Mouse (Mus musculus) layer of hippocampus, adult 11-12 months (tissue): ENCODE results near the gene Kcnq4.

ENCODE experiments used
- DNase-seq: peaks from one replicate; pipeline ENCODE4 v3.0.0; 2022; ENCODE audit warnings: low spot score

The Kcnq4 gene

GRCm38 (mm10) chr4:120747941-120748866 is at the start of gene Kcnq4:
Kcnq4 (minus strand) TSS chr4:120748612.
- DNase-seq: no peak

DNA sequence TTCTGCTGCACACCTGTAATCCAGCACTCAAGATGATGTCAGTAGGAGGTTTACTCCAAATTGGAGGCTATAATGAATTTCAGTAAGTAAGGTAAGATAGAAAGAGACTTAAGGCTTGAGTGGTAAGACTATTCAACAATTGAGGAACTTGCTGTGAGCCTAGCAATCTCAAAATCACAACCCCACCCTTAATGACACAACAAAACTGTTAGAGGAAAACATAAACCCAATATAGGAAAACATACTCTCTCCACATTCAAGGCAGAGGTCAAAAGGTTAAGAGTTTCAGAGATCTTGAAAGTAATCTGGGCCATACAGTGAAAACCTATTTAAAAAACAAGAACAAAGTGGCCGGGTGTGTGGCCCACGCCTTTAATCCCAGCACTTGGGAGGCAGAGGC is 48.3 kb upstream of the Kcnq4 start:
- no peak for DNase-seq

- DNase-seq: no peak
Observed at GRCm38 (mm10) chr4:120795646-120796045, 47.2 kb upstream of the Kcnq4 start.

GRCm38 (mm10) chr4:120792918-120793317 is 44.5 kb upstream of the Kcnq4 start:
- DNase-seq: no peak

- DNase-seq: no peak
Observed at GRCm38 (mm10) chr4:120790027-120790426, 41.6 kb upstream of the Kcnq4 start.

DNA sequence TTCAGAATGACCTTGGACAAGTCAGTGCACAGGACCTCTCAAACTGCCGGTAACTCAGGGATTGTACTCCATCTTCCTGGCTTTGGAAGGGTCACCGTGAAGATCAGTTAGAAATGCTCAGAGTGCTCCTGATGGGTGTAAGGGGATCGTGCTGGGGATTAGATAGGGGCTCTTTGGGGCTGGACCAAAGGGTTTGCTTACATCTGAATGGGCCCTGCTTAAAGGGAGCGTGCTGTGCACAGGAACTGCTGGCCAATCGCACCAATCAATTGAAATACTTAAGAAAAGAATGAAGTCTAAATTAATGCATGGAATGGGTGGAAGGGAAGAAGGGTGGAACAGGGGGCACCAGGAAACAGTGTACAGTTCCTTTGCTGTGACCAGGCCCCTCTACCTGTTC is 7.4 kb upstream of the Kcnq4 start:
- DNase-seq: no peak

DNA sequence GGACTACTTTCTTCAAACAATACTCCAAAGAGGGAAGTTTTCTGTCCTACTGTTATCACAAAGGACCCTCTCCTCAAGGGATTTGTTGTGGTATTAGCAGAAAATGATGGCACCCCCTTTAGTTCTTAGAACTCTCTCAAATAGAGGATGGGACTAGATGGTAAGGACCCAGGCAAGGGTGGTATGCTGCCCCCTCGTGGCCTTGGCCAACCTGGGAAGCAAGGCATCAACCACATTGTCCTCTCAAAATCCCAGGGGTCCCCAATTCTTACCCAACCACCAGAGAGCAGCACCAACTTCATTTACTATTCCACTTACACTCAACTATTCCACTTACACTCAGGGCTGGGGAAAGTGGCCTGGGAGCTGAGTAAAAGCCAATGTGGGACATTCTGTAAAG is 6.9 kb upstream of the Kcnq4 start:
- peak; percentile 82 for DNase-seq

GRCm38 (mm10) chr4:120749601-120750000 is 1.2 kb upstream of the Kcnq4 start:
- no peak for DNase-seq

- no peak for DNase-seq
Observed at GRCm38 (mm10) chr4:120747243-120747792, 1.1 kb downstream of the Kcnq4 start.

DNA sequence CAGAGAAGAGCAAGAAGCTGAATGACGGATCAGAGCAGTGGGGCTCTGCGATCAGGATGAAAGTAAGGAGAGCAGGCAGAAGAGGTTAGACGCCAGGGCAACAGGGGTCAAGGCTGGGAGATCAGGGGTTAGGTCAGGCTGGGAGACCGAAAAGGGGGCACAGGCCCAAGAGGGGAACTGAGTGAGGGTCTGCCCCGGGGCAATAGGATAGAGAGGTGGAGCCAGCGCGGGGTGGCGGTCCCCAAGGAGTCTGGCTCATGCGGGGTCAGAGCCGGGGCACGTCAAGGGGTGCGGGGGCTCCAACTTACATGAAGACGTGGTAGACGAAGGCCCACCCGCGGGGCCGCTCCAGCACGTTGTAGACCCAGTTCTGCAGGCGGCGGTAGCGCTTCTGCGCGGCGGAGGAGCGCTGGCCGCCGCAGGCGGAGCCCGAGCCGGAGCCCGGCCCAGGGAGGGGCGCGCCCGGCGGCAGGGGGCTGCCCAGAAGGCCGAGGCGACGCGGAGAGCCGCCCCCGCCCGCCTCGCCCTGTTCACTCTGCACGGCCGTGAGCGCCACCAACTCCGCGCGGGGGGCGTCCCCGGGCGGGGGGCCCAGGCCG is 1.8 kb downstream of the Kcnq4 start:
- DNase-seq: no peak

DNA sequence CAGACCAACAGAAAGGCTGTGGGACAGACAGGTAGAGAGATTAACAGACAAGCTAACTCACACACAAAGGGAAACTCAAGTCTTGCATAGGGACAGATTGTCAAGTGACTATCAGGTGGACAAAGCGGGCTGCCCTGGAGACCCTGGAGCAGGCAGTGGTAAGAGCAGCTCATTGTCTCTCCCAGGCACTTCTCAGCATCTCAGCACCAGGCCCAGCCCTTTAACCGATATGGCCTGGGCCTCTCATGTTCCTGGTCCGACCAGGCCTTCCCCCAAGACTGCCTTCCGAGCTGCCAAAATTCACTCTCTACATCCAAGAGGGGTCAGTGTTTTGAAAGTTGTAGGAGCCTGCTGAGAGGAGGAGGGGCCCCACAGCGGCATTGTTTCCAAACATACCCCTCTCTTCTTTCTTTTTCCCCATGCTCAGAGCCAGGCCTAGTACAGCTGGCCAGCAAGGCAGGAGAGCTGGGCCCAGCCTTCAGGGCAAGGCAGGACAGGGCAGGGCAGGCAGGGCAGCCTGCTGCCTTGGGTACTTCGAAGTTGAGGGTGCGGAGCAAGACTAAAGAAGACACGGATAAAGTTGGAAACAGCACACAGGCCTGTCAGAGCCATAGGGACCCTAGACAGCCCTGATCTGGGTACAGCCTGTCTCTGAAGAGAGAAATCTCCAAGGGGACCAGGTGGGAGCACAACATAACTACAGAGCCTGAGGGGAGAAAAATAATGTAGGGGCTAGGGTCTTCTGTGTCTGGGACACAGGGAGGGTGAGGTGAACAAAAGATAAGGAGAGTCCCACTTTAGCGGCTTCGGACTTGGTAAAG is 2.5 kb downstream of the Kcnq4 start:
- DNase-seq: no peak

DNA sequence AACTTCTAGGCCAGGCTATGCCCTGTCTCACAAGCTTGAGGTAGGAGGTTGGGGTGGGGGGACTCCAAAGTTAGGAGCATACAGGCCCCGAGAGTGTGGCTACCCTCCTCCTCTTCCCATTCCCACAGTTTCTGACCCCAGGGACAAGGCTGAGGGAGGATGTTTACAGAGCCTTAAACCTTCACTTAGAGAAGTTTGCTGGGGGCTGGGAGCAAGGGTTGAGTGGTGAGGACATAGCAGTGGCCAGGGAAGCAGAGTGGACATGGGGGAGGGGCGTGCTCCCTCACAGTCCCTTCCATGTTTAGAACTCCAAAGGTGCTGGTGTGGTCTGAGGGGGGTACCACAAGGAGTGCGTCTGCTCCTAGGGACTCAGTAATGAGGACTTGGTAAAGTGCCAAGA is 4.8 kb downstream of the Kcnq4 start:
- no peak for DNase-seq

GRCm38 (mm10) chr4:120741303-120741702 is 7.1 kb downstream of the Kcnq4 start:
- peak; percentile 28 for DNase-seq

DNA sequence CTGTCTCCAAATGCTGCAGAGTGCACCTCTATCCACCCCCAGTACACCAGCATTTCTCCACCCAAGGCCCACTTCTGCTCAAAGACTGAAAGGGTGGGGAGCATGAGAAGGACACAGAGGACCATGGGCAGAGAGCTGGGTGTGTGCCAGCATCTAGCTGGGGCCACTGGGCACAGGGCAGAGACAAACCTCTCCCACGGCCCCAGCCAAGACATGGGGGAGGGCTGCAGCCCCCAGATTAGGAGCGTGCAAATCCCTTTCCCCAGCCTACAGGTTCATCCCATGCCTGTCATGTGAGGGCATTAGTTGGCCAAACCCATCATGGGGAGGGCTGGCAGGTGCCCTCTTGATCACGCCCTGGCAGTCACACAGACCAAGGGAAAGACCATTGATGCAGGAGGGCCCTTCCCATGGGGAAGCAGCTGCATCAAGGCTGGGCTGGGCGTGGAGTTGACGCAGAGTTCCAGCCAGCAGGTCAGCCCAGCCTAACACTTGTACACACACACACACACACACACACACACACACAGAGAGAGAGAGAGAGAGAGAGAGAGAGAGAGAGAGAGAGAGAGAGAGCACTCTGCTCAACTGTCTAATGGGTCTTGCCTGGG is 14.3 kb downstream of the Kcnq4 start:
- no peak for DNase-seq

DNA sequence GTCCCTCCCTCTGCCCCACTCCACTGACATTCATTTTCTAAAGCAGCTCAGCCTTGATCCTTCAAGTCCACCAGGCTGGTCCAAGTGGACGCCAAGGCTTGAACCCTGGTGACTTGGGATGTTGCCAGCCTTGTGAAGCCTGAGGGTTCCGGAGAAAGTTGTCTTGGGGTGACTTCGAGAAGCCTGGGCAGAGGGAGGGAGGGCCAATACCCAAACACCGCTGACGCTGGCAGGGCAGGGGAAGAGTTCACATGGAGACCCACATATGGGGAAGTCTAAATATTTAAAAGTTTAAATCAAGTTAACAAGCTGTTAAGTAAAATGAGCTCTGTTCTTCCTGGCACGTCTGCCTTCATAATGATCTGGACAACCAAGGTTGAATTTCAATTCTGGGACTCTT is 15.7 kb downstream of the Kcnq4 start:
- no peak for DNase-seq

- no peak for DNase-seq
Observed at GRCm38 (mm10) chr4:120731030-120731644, 17.3 kb downstream of the Kcnq4 start.

GRCm38 (mm10) chr4:120730574-120730973 is 17.8 kb downstream of the Kcnq4 start:
- no peak for DNase-seq

- DNase-seq: no peak
Observed at GRCm38 (mm10) chr4:120730146-120730545, 18.3 kb downstream of the Kcnq4 start.

DNA sequence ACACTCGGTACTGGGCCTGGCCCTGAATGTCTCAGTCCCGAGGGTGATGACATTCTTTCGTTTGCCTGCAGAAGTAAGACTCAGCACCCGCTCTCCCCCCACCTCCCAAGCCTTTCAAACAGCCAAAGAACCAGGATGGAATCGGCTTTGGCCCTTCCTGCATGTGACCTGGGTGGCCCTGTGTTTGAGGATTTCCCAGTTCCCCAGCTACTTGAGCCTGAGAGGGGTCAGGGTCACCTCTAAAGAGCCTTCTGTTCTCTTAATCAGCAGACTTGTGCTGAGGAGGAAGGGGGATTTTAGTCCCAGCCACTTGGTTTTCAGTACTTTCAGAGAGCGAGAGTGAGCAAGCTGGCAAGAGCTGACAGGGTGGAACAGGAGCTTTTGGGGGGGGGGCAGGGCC is 19.0 kb downstream of the Kcnq4 start:
- no peak for DNase-seq

- DNase-seq: no peak
Observed at GRCm38 (mm10) chr4:120727842-120728241, 20.6 kb downstream of the Kcnq4 start.

DNA sequence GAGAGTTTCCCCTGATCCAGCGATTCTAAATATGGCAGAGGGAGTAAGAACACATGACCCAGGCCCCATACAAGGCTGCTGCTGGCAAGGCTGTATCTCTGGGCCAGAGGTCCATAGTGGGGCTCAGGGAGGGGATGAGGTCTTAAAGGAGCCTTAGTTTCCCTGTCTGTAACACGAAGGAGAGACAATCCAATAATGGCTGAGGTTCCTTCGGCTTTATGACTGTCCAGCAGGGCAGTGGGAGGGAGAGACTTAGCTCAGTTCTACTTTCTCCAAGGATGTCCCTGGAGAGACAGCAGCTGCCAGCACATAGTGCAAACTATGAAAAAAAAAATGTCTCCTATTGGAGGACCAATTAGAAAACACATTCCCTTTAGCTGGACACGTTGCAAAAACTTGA is 22.2 kb downstream of the Kcnq4 start:
- DNase-seq: no peak
